Mouse (Mus musculus): ENCODE measurements at regions not wholly inside any gene's neighbourhood (a gene's known extent, or its start where the extent isn't known, plus 50 kb on each side); places are given as distances from the start of the nearest gene placed in this dataset.

- TF ChIP-seq CTCF (IDR thresholded peaks at IDR 0.05; ENCODE audit: low read depth) (no peak), EP300 (IDR thresholded peaks at IDR 0.05; ENCODE audit: low read depth) (no peak)
Observed at GRCm38 (mm10) chr2:128364161-128364560, 226.8 kb upstream of the Spdye4c start.
